Mouse (Mus musculus): Measurements from ENCODE around the gene Emc3. TPM values are rescaled to one million over a fixed set of nuclear protein-coding genes. Genes with fewer than 3 reads are reported as not detected.

Emc3 gene
- polyA plus RNA-seq, 1 experiment from 2014 or later, result 84.8 TPM

DNA sequence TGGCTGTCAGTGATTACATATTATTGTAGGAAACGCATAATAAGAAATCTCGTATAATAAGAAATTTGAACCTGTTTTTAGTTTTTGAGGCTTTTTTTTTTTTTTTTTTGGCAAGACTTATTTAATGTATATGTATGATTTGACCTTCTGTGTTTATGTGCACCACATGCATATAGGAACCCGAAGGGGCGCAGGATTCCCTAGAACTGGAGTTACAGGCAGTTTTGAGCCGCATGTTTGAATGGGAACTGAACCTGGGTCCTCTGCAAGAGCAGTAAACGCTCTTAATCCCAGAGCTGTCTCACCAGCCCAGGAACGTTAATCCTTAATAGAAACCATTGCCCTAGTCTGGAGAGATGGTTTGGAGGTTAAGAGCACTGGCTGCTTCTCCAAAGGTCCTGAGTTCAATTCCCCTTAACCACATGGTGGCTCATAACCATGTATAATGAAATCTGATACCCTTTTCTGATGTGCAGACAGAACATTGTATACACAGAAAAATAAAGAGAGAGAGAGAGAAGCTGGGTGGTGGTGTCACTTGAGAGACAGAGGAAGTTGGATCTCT is 470 bp upstream of the Emc3 start:
- H3K4me2 ChIP-seq (replicated peaks; ENCODE audit: low read depth, low read length), result peak overlapping the region; percentile 60
- ATAC-seq (ENCODE audit: insufficient number of reproducible peaks, insufficient read depth, low FRiP score, low read depth), result no peak
- WGBS, result 9% methylated on average over 7 of the region's 7 CpGs
- peaks cover 7% of the 10 kb centered on the region; the same call in 1 of the 2 replicates for H3K4me1 ChIP-seq (ENCODE audit: control insufficient read depth, insufficient read depth, low read length)
- no peak overlapping the region for H3K27ac ChIP-seq (ENCODE audit: low read length)
- H3K4me3 ChIP-seq (ENCODE audit: low read depth, low read length), result peak overlapping the region; percentile 77
- peaks cover 10% of the 10 kb centered on the region for H3K36me3 ChIP-seq (ENCODE audit: control insufficient read depth, insufficient read depth, low read length)
- no peaks in the 10 kb centered on the region for H3K9me3 ChIP-seq (ENCODE audit: control insufficient read depth, low read depth, low read length)
- no peaks in the 10 kb centered on the region for H3K27me3 ChIP-seq (ENCODE audit: control insufficient read depth, insufficient read depth, low read length)
- H3K9ac ChIP-seq (replicated peaks; ENCODE audit: low read depth, low read length), result peak overlapping the region; percentile 70

DNA sequence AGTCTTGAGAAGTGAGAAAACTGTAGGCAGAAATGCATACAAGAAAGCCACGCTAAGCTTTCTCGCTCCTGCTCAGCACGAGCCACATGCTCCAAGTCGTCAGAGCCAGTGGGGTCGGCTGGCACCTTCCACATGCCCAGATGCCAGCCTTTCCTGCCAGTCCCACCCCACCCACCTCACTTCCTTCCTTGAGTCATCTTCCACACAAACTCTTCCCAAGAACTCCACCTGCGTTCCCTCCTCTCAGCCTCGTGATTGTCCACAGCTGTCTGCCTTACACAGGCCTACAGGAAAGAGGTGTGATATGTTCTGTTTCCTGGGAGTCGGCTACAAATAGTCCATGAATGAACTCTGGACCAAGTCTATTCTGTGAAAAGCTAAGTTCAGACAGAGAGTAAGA is 8.0 kb downstream of the Emc3 start:
- Histone ChIP-seq H3K36me3 (ENCODE audit: control insufficient read depth, insufficient read depth, low read length) (peaks cover 40% of the 10 kb centered on the region), H3K9me3 (ENCODE audit: control insufficient read depth, low read depth, low read length) (no peaks in the 10 kb centered on the region)
- 90% methylated on average over 8 of the region's 8 CpGs for WGBS

DNA sequence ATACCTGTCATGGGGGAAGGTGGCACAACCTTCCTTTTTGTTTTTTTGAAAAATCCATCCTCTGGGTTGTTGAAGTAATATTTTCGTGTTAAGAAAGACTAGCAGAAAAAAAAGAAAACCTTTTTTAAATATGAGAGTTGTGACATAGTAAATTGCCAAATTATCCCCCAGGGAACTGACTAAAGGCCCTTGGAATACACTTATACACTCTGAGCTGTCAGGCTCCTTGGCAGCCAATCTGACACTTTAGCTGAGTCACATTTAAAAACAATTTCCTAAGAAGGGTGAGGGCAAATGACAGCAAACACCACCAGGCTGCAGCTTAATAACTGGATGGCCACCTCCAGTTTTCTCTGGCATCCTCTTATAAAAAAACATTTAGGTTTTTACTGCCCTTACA is 9.1 kb downstream of the Emc3 start:
- Histone ChIP-seq H3K27ac (ENCODE audit: low read length) (no peak overlapping the region), H3K4me2 (replicated peaks; ENCODE audit: low read depth, low read length) (no peak overlapping the region), H3K4me1 (ENCODE audit: control insufficient read depth, insufficient read depth, low read length) (no peaks in the 10 kb centered on the region), H3K9ac (replicated peaks; ENCODE audit: low read depth, low read length) (no peak overlapping the region), H3K27me3 (ENCODE audit: control insufficient read depth, insufficient read depth, low read length) (no peaks in the 10 kb centered on the region), H3K4me3 (ENCODE audit: low read depth, low read length) (no peak overlapping the region), H3K9me3 (ENCODE audit: control insufficient read depth, low read depth, low read length) (no peaks in the 10 kb centered on the region), H3K36me3 (ENCODE audit: control insufficient read depth, insufficient read depth, low read length) (peaks cover 46% of the 10 kb centered on the region)
- no peak for ATAC-seq (ENCODE audit: insufficient number of reproducible peaks, insufficient read depth, low FRiP score, low read depth)
- 71% methylated on average over 1 of the region's 1 CpGs for WGBS

More for the DNA sequence above, 8.0 kb downstream of the Emc3 start:
- no peaks in the 10 kb centered on the region for H3K27me3 ChIP-seq (ENCODE audit: control insufficient read depth, insufficient read depth, low read length)
- no peak overlapping the region for H3K27ac ChIP-seq (ENCODE audit: low read length)
- H3K4me1 ChIP-seq (ENCODE audit: control insufficient read depth, insufficient read depth, low read length), result no peaks in the 10 kb centered on the region
- no peak overlapping the region for H3K9ac ChIP-seq (replicated peaks; ENCODE audit: low read depth, low read length)
- H3K4me2 ChIP-seq (replicated peaks; ENCODE audit: low read depth, low read length), result no peak overlapping the region
- H3K4me3 ChIP-seq (ENCODE audit: low read depth, low read length), result no peak overlapping the region
- ATAC-seq (ENCODE audit: insufficient number of reproducible peaks, insufficient read depth, low FRiP score, low read depth), result no peak

DNA sequence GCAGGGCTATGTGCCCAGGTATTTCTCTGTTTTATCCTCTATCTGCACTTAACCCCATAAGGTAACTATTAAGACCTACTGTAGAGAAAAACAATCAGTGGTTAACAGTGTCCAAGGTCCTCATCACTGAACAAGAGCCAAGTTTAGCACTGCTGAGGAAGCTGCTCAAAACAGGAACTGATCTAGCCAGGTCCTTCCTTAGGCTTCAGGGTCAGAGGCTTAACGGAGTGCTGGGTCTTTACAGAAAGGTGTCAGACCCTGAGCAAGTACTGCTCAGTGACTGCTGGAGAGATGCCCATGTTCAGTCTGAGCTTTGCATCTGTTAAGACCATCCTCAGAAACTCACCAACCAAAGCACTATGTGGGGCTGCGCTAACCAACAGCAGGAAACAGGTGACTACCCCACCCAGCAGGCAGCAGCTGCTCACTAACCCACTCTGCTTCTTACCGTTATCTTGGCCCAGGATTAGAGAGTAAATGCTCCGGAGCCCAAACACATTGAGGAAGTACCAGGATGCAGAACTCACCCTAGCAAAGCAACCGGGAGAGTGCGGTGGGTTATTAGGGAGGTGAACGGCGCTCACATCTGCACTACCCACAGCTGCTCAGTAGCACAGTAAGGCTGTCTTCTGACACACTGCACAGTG is 13.9 kb downstream of the Emc3 start:
- ATAC-seq (ENCODE audit: insufficient number of reproducible peaks, insufficient read depth, low FRiP score, low read depth), result no peak
- Histone ChIP-seq H3K4me3 (ENCODE audit: low read depth, low read length) (no peak overlapping the region), H3K9ac (replicated peaks; ENCODE audit: low read depth, low read length) (no peak overlapping the region), H3K4me2 (replicated peaks; ENCODE audit: low read depth, low read length) (no peak overlapping the region), H3K27me3 (ENCODE audit: control insufficient read depth, insufficient read depth, low read length) (no peaks in the 10 kb centered on the region), H3K4me1 (ENCODE audit: control insufficient read depth, insufficient read depth, low read length) (no peaks in the 10 kb centered on the region), H3K36me3 (ENCODE audit: control insufficient read depth, insufficient read depth, low read length) (peaks cover 65% of the 10 kb centered on the region), H3K9me3 (ENCODE audit: control insufficient read depth, low read depth, low read length) (no peaks in the 10 kb centered on the region), H3K27ac (ENCODE audit: low read length) (no peak overlapping the region)
- WGBS, result 89% methylated on average over 8 of the region's 8 CpGs

DNA sequence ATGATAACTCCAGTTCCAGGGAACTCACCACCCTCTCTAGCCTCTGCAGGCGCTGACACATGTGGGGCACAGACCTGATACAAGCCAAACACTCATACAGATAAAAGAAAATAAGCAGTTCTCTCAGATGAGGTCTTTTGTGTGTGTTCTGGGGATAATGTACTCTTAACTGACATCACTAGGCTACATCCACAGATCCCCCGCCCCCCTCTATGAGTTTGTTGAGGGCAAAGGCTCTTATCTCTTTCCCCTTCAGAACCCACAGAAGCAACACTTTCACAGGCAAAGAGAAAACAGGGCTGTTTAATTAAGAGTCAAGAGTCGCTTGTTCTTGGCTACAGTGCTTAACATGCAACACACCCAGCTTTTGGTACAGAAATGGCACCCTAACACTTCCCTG is 16.9 kb downstream of the Emc3 start:
- 95% methylated on average over 3 of the region's 3 CpGs for WGBS
- H3K27me3 ChIP-seq (ENCODE audit: control insufficient read depth, insufficient read depth, low read length), result no peaks in the 10 kb centered on the region
- H3K36me3 ChIP-seq (ENCODE audit: control insufficient read depth, insufficient read depth, low read length), result peaks cover 47% of the 10 kb centered on the region
- ATAC-seq (ENCODE audit: insufficient number of reproducible peaks, insufficient read depth, low FRiP score, low read depth), result no peak
- H3K9me3 ChIP-seq (ENCODE audit: control insufficient read depth, low read depth, low read length), result no peaks in the 10 kb centered on the region
- H3K27ac ChIP-seq (ENCODE audit: low read length), result no peak overlapping the region
- H3K4me3 ChIP-seq (ENCODE audit: low read depth, low read length), result no peak overlapping the region
- no peaks in the 10 kb centered on the region for H3K4me1 ChIP-seq (ENCODE audit: control insufficient read depth, insufficient read depth, low read length)
- no peak overlapping the region for H3K4me2 ChIP-seq (replicated peaks; ENCODE audit: low read depth, low read length)
- no peak overlapping the region for H3K9ac ChIP-seq (replicated peaks; ENCODE audit: low read depth, low read length)

DNA sequence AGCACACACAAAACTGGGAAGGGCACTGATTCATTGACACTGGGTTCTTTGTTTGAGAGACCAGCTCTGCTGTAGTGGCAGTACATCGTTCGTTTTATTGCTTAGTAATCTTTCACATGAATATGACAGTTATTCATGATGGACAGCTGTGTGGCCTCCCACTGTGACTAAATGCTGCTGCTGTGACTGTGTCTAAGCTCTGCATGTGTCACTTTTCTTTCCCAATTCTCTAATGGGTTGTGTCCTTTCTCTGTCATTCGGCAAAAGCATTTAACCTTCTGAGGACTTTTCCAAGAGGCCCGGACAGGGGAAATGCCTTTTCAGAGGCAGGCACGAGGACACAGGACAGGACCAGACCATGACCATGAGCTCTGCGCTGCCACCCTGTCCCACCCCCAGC is 17.5 kb downstream of the Emc3 start:
- H3K27ac ChIP-seq (ENCODE audit: low read length), result no peak overlapping the region
- ATAC-seq (ENCODE audit: insufficient number of reproducible peaks, insufficient read depth, low FRiP score, low read depth), result no peak
- no peaks in the 10 kb centered on the region for H3K4me1 ChIP-seq (ENCODE audit: control insufficient read depth, insufficient read depth, low read length)
- no peaks in the 10 kb centered on the region for H3K27me3 ChIP-seq (ENCODE audit: control insufficient read depth, insufficient read depth, low read length)
- no peak overlapping the region for H3K9ac ChIP-seq (replicated peaks; ENCODE audit: low read depth, low read length)
- no peak overlapping the region for H3K4me2 ChIP-seq (replicated peaks; ENCODE audit: low read depth, low read length)
- peaks cover 40% of the 10 kb centered on the region for H3K36me3 ChIP-seq (ENCODE audit: control insufficient read depth, insufficient read depth, low read length)
- 88% methylated on average over 6 of the region's 6 CpGs for WGBS
- H3K4me3 ChIP-seq (ENCODE audit: low read depth, low read length), result no peak overlapping the region
- H3K9me3 ChIP-seq (ENCODE audit: control insufficient read depth, low read depth, low read length), result no peaks in the 10 kb centered on the region

DNA sequence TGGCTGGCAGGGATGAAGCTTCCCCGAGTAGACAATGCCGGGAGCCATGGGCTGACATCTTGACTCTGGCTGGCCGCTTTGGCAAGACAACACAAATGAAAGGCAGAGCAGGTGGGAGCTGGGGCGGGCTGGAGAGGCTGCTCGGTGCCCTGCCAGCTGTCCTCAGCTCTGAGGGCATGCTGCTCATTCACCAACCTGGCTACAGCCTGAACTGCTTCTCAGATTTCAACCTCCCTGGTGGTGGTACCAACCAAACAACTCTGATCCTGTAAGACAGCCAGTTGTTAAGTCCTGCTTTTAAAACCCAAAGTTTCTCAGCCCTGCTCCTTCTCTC is 22.5 kb downstream of the Emc3 start:
- ATAC-seq (ENCODE audit: insufficient number of reproducible peaks, insufficient read depth, low FRiP score, low read depth), result no peak
- no peak overlapping the region for H3K4me3 ChIP-seq (ENCODE audit: low read depth, low read length)
- H3K9me3 ChIP-seq (ENCODE audit: control insufficient read depth, low read depth, low read length), result no peaks in the 10 kb centered on the region
- 0 out of 2 replicates have a peak, but pooled peaks cover 3% of the 10 kb centered on the region for H3K36me3 ChIP-seq (ENCODE audit: control insufficient read depth, insufficient read depth, low read length)
- no peak overlapping the region for H3K4me2 ChIP-seq (replicated peaks; ENCODE audit: low read depth, low read length)
- no peak overlapping the region for H3K9ac ChIP-seq (replicated peaks; ENCODE audit: low read depth, low read length)
- no peak overlapping the region for H3K27ac ChIP-seq (ENCODE audit: low read length)
- no peaks in the 10 kb centered on the region for H3K27me3 ChIP-seq (ENCODE audit: control insufficient read depth, insufficient read depth, low read length)
- H3K4me1 ChIP-seq (ENCODE audit: control insufficient read depth, insufficient read depth, low read length), result no peaks in the 10 kb centered on the region
- WGBS, result 52% methylated on average over 5 of the region's 5 CpGs

DNA sequence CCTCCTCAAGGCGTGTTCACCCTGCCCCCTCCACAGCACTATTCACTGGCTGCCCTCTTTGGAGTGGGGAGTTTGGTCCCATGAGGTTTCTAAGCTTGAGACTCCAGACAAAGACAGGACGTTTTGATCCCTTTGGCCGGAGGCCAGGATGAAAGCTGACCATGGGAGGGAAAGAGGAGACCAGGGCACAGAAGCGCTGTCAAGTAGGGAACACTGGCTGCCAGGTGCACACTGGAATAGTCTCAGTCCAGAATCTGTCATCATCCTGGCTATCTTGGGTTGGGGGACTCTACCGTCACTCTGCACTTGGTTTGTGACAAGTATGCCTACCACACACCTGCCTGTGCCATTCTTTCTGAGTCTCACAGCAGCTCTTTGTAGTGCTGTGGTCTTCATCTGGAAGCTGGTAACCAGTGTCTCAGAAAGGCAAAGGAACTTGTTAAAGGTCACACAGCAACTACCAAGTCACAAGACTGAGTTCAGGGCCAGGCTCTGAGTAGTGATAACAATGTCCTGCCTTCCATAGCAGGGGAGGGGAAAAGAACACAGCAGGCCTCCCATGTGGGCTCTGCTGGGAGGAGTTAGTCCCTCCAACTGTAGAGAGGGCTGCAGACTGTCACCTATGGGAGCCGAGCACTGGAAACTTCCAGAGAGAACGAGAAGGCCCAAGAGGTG is 23.0 kb downstream of the Emc3 start:
- no peak for ATAC-seq (ENCODE audit: insufficient number of reproducible peaks, insufficient read depth, low FRiP score, low read depth)
- Histone ChIP-seq H3K27me3 (ENCODE audit: control insufficient read depth, insufficient read depth, low read length) (no peaks in the 10 kb centered on the region), H3K9ac (replicated peaks; ENCODE audit: low read depth, low read length) (no peak overlapping the region), H3K9me3 (ENCODE audit: control insufficient read depth, low read depth, low read length) (no peaks in the 10 kb centered on the region), H3K4me3 (ENCODE audit: low read depth, low read length) (no peak overlapping the region), H3K27ac (ENCODE audit: low read length) (no peak overlapping the region), H3K4me1 (ENCODE audit: control insufficient read depth, insufficient read depth, low read length) (no peaks in the 10 kb centered on the region), H3K4me2 (replicated peaks; ENCODE audit: low read depth, low read length) (no peak overlapping the region), H3K36me3 (ENCODE audit: control insufficient read depth, insufficient read depth, low read length) (no peaks in the 10 kb centered on the region)
- WGBS, result 69% methylated on average over 7 of the region's 7 CpGs
